Mouse (Mus musculus) intestine, embryonic 16.5 days (tissue): Measurements from ENCODE around the gene Pld1. TPM values are rescaled to one million over a fixed set of nuclear protein-coding genes. Genes with fewer than 3 reads are reported as not detected.
"Not testable (repeated sequence)": the region's sequence is repeated elsewhere in the genome, so short reads cannot be mapped to it uniquely, and the experiment has no call there.

Experiments
- ATAC-seq: fragments of 200-750 bp; cut with Nextera tagmentation; 2 replicates; pipeline ENCODE4 v1.8.0; 2017; ENCODE audit warnings: moderate TSS enrichment, moderate library complexity
- H3K27ac ChIP-seq: fragments of 300-500 bp; sonication (generic); 2 replicates; pipeline ENCODE4 v1.5.1; 2014; ENCODE audit warnings: mild to moderate bottlenecking, low read length
- H3K27me3 ChIP-seq: fragments of 300-500 bp; sonication (generic); replicated peaks from 2 replicates; pipeline ENCODE4 v1.6.1; 2014; ENCODE audit warnings: low read length, control low read depth, mixed read lengths; ENCODE audit not compliant: control insufficient read depth, insufficient read depth
- H3K36me3 ChIP-seq: fragments of 300-500 bp; sonication (generic); 2 replicates; pipeline ENCODE4 v1.6.1; 2014; ENCODE audit warnings: low read length, control low read depth; ENCODE audit not compliant: control insufficient read depth, insufficient read depth
- H3K4me1 ChIP-seq: fragments of 300-500 bp; sonication (generic); 2 replicates; pipeline ENCODE4 v1.6.1; 2014; ENCODE audit warnings: low read length, control low read depth, mixed read lengths; ENCODE audit not compliant: control insufficient read depth, insufficient read depth
- H3K4me2 ChIP-seq: fragments of 300-500 bp; sonication (generic); 2 replicates; pipeline ENCODE4 v1.6.1; 2014; ENCODE audit warnings: low read depth, low read length, control low read depth
- H3K4me3 ChIP-seq: fragments of 300-500 bp; sonication (generic); 2 replicates; pipeline ENCODE4 v1.5.1; 2014; ENCODE audit warnings: mild to moderate bottlenecking, low read length
- H3K9ac ChIP-seq: fragments of 300-500 bp; sonication (generic); 2 replicates; pipeline ENCODE4 v1.6.1; 2014; ENCODE audit warnings: low read depth, low read length
- H3K9me3 ChIP-seq: fragments of 300-500 bp; sonication (generic); 2 replicates; pipeline ENCODE4 v1.6.1; 2016; ENCODE audit warnings: low read length, control low read depth; ENCODE audit not compliant: control insufficient read depth
- WGBS: fragments of 180-500 bp; shearing (Covaris S2); extraction: QIAGEN DNeasy Blood & Tissue Kit; methylation state at CpG from one replicate; pipeline ENCODE4 v1.1.7; 2014; 5-methylcytosine and 5-hydroxymethylcytosine counted together
- polyA plus RNA-seq: library from polyadenylated mRNA; unstranded; fragments of >200 nt; fragmentation: Nextera tagmentation; extraction: Ambion mirVana; gene quantifications from 2 replicates; pipeline ENCODE4 v1.2.1, GENCODE M21; 2015

Pld1 gene
- polyA plus RNA-seq, 1 experiment from 2014 or later = 22.3 TPM

- ATAC-seq = no peak
- Histone ChIP-seq H3K4me1 (peaks cover 11% of the 10 kb centered on the region), H3K4me2 (no peak overlapping the region), H3K4me3 (no peak overlapping the region), H3K27ac (no peak overlapping the region), H3K36me3 (no peaks in the 10 kb centered on the region), H3K9ac (no peak overlapping the region), H3K9me3 (no peaks in the 10 kb centered on the region), H3K27me3 (no peaks in the 10 kb centered on the region)
- WGBS = 82% methylated on average over 13 of the region's 13 CpGs
Observed at GRCm38 (mm10) chr3:27937144-27938110, 1.1 kb upstream of the Pld1 start.

- H3K27ac ChIP-seq = no peak overlapping the region
- H3K4me2 ChIP-seq = no peak overlapping the region
- H3K36me3 ChIP-seq = no peaks in the 10 kb centered on the region
- peaks cover 11% of the 10 kb centered on the region for H3K4me1 ChIP-seq
- H3K27me3 ChIP-seq = no peaks in the 10 kb centered on the region
- H3K9ac ChIP-seq = no peak overlapping the region
- 78% methylated on average over 3 of the region's 3 CpGs for WGBS
- no peaks in the 10 kb centered on the region for H3K9me3 ChIP-seq
- H3K4me3 ChIP-seq = no peak overlapping the region
- ATAC-seq = no peak
Observed at GRCm38 (mm10) chr3:27941634-27942033, 3.1 kb downstream of the Pld1 start.

GRCm38 (mm10) chr3:27942991-27943390 lies 4.5 kb downstream of the Pld1 start:
- no peak for ATAC-seq
- Histone ChIP-seq H3K27me3 (no peaks in the 10 kb centered on the region), H3K9me3 (no peaks in the 10 kb centered on the region), H3K4me2 (no peak overlapping the region), H3K4me1 (peaks cover 10% of the 10 kb centered on the region), H3K27ac (no peak overlapping the region), H3K36me3 (no peaks in the 10 kb centered on the region), H3K9ac (no peak overlapping the region), H3K4me3 (no peak overlapping the region)
- WGBS = 76% methylated on average over 7 of the region's 7 CpGs

- H3K9me3 ChIP-seq, H3K36me3 ChIP-seq, H3K27ac ChIP-seq, H3K27me3 ChIP-seq, H3K9ac ChIP-seq, H3K4me2 ChIP-seq, H3K4me3 ChIP-seq, H3K4me1 ChIP-seq: not testable (repeated sequence)
- 72% methylated on average over 2 of the region's 2 CpGs for WGBS
- peak; percentile 28; the same call in 1 of the 2 replicates for ATAC-seq
Observed at GRCm38 (mm10) chr3:27945397-27945796, 6.9 kb downstream of the Pld1 start.

- Histone ChIP-seq H3K9me3 (no peaks in the 10 kb centered on the region), H3K9ac (no peak overlapping the region), H3K4me2 (no peak overlapping the region), H3K4me1 (no peaks in the 10 kb centered on the region), H3K4me3 (no peak overlapping the region), H3K36me3 (no peaks in the 10 kb centered on the region), H3K27ac (no peak overlapping the region), H3K27me3 (no peaks in the 10 kb centered on the region)
- 77% methylated on average over 5 of the region's 5 CpGs for WGBS
- ATAC-seq = no peak
Observed at GRCm38 (mm10) chr3:27949175-27949872, 10.8 kb downstream of the Pld1 start.

GRCm38 (mm10) chr3:27949873-27950250 lies 11.4 kb downstream of the Pld1 start:
- 83% methylated on average over 6 of the region's 6 CpGs for WGBS
- Histone ChIP-seq H3K27ac (no peak overlapping the region), H3K9me3 (no peaks in the 10 kb centered on the region), H3K9ac (no peak overlapping the region), H3K4me1 (no peaks in the 10 kb centered on the region), H3K36me3 (no peaks in the 10 kb centered on the region), H3K4me2 (no peak overlapping the region), H3K4me3 (no peak overlapping the region), H3K27me3 (no peaks in the 10 kb centered on the region)
- no peak for ATAC-seq

- no peak overlapping the region for H3K27ac ChIP-seq
- H3K9ac ChIP-seq = no peak overlapping the region
- no peak for ATAC-seq
- 93% methylated on average over 2 of the region's 2 CpGs for WGBS
- H3K9me3 ChIP-seq = no peaks in the 10 kb centered on the region
- no peaks in the 10 kb centered on the region for H3K36me3 ChIP-seq
- H3K4me1 ChIP-seq = no peaks in the 10 kb centered on the region
- H3K4me2 ChIP-seq = no peak overlapping the region
- H3K4me3 ChIP-seq = no peak overlapping the region
- no peaks in the 10 kb centered on the region for H3K27me3 ChIP-seq
Observed at GRCm38 (mm10) chr3:27950726-27951125, 12.2 kb downstream of the Pld1 start.

GRCm38 (mm10) chr3:27951721-27952120 lies 13.2 kb downstream of the Pld1 start:
- H3K4me2 ChIP-seq = no peak overlapping the region
- no peaks in the 10 kb centered on the region for H3K4me1 ChIP-seq
- H3K9me3 ChIP-seq = no peaks in the 10 kb centered on the region
- no peaks in the 10 kb centered on the region for H3K36me3 ChIP-seq
- H3K9ac ChIP-seq = no peak overlapping the region
- no peak overlapping the region for H3K27ac ChIP-seq
- 73% methylated on average over 4 of the region's 4 CpGs for WGBS
- ATAC-seq = no peak
- H3K4me3 ChIP-seq = no peak overlapping the region
- H3K27me3 ChIP-seq = no peaks in the 10 kb centered on the region

- ATAC-seq = no peak
- Histone ChIP-seq H3K4me2 (no peak overlapping the region), H3K4me3 (no peak overlapping the region), H3K36me3 (no peaks in the 10 kb centered on the region), H3K27me3 (no peaks in the 10 kb centered on the region), H3K4me1 (no peaks in the 10 kb centered on the region), H3K27ac (no peak overlapping the region), H3K9me3 (no peaks in the 10 kb centered on the region), H3K9ac (no peak overlapping the region)
- WGBS = 96% methylated on average over 1 of the region's 1 CpGs
Observed at GRCm38 (mm10) chr3:27956006-27956405, 17.5 kb downstream of the Pld1 start.
